Mouse (Mus musculus): ENCODE results near the gene Hivep2. TPM values are rescaled to one million over a fixed set of nuclear protein-coding genes. Genes with fewer than 3 reads are reported as not detected.
A peak's percentile ranks its signal among the peaks of the same experiment; 100 is the strongest.

Gene Hivep2
- 10 to 100 TPM; 20.8 to 32.4 TPM for total RNA-seq (2021)
- long read RNA-seq, experiment 1, partial matches to known transcripts, result 0 of 7 reads
- long read RNA-seq, experiment 1, other reads (novel, unspliced or antisense), result 7 of 7 reads
- long read RNA-seq, experiment 2, partial matches to known transcripts, result 0 of 3 reads
- long read RNA-seq, experiment 2, other reads (novel, unspliced or antisense), result 3 of 3 reads

GRCm38 (mm10) chr10:13965974-13966829 is at the start of gene Hivep2:
TSS of gene Hivep2 (plus strand) at chr10:13966075.
- peak; percentile 76 for DNase-seq

GRCm38 (mm10) chr10:13916645-13917342 is 49.1 kb upstream of the Hivep2 start:
- DNase-seq, result peak; percentile 55

- DNase-seq, result no peak
Observed at GRCm38 (mm10) chr10:13921641-13922385, 44.1 kb upstream of the Hivep2 start.

GRCm38 (mm10) chr10:13929306-13929705 is 36.6 kb upstream of the Hivep2 start:
- DNase-seq, result no peak

- no peak for DNase-seq
Observed at GRCm38 (mm10) chr10:13932147-13932546, 33.7 kb upstream of the Hivep2 start.

GRCm38 (mm10) chr10:13933320-13933719 is 32.6 kb upstream of the Hivep2 start:
- DNase-seq, result no peak

GRCm38 (mm10) chr10:13935646-13936045 is 30.2 kb upstream of the Hivep2 start:
- DNase-seq, result no peak

- no peak for DNase-seq
Observed at GRCm38 (mm10) chr10:13941406-13941805, 24.5 kb upstream of the Hivep2 start.

GRCm38 (mm10) chr10:13943706-13944105 is 22.2 kb upstream of the Hivep2 start:
- DNase-seq, result no peak

GRCm38 (mm10) chr10:13946498-13946897 is 19.4 kb upstream of the Hivep2 start:
- DNase-seq, result no peak

- no peak for DNase-seq
Observed at GRCm38 (mm10) chr10:13962965-13963364, 2.9 kb upstream of the Hivep2 start.

GRCm38 (mm10) chr10:13963908-13964500 is 1.9 kb upstream of the Hivep2 start:
- no peak for DNase-seq

- peak; percentile 94 for DNase-seq
Observed at GRCm38 (mm10) chr10:13964501-13965281, 1.2 kb upstream of the Hivep2 start.

GRCm38 (mm10) chr10:13965316-13965973 is 430 bp upstream of the Hivep2 start:
- DNase-seq, result peak; percentile 94

- peak; percentile 87 for DNase-seq
Observed at GRCm38 (mm10) chr10:13966830-13967450, 1.1 kb downstream of the Hivep2 start.

GRCm38 (mm10) chr10:13967451-13968233 is 1.8 kb downstream of the Hivep2 start:
- peak; percentile 85 for DNase-seq

GRCm38 (mm10) chr10:13968234-13968555 is 2.3 kb downstream of the Hivep2 start:
- DNase-seq, result no peak

GRCm38 (mm10) chr10:13968989-13969388 is 3.1 kb downstream of the Hivep2 start:
- peak; percentile 44 for DNase-seq

GRCm38 (mm10) chr10:13970321-13970720 is 4.4 kb downstream of the Hivep2 start:
- no peak for DNase-seq

Measured in adrenal gland, postnatal 10 days (tissue).